Comparison of ENCODE assay signal across 24 mouse cellular contexts in the genomic region with DNA sequence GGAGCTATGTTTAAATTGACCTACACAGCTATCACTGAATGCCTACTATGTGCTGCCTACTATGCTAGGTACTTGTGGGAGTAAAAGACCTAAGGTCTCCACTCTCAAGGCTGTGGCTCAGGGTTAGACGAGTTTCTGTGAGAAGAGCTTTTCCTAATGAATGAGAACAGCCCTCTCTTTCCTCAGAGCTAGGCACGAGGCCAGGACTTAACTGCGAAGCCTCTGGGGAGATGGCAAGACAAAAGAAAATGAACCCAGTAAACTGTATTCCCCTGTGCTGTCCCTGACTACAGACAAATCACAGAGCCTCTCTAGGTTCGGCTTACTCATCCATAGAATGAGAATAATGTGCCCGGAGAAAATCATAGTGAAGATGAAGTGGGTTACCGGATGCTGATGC.
DNase-seq lines count a peak whose midpoint lies in the region; ATAC-seq lines count a peak whose summit lies in the region.
"Had no signal": no experiment of that assay in that cellular context is flagged by ENCODE, and none has a peak within 500 bp of the region (broad histone marks: within the 10 kb centered on the region; RNA-seq: fewer than 3 reads in every experiment).

No protein-coding gene starts in this region.

- H3K4me1 ChIP-seq in midbrain, embryonic 14.5 days (ENCODE audit: control insufficient read depth, insufficient read depth, low read length) = no peaks in the 10 kb centered on the region
- H3K4me1 ChIP-seq in midbrain, embryonic 16.5 days (ENCODE audit: control insufficient read depth, insufficient read depth, low read length) = peaks cover 8% of the 10 kb centered on the region; the same call in 1 of the 2 replicates
- H3K4me1 ChIP-seq: limb, embryonic 10.5 days; megakaryocyte, embryonic 14.5 days; stomach, embryonic 15.5 days had no signal

- no peaks in the 10 kb centered on the region for H3K27me3 ChIP-seq in midbrain, embryonic 14.5 days (ENCODE audit: control insufficient read depth, insufficient read depth, low read length)
- no peaks in the 10 kb centered on the region for H3K27me3 ChIP-seq in midbrain, embryonic 16.5 days (ENCODE audit: control insufficient read depth, insufficient read depth, low read depth, low read length)
- H3K27me3 ChIP-seq: embryonic facial prominence, embryonic 13.5 days; megakaryocyte, embryonic 14.5 days; neural tube, embryonic 12.5 days; stomach, embryonic 15.5 days had no signal

- H3K27ac ChIP-seq in midbrain, embryonic 14.5 days (replicated peaks; ENCODE audit: low read depth, low read length) = no peak overlapping the region
- H3K27ac ChIP-seq in midbrain, embryonic 16.5 days (ENCODE audit: low read length) = no peak overlapping the region
- H3K27ac ChIP-seq: embryonic facial prominence, embryonic 13.5 days; heart, adult 2 months; limb, embryonic 10.5 days; neural tube, embryonic 12.5 days; stomach, embryonic 15.5 days had no signal

- H3K36me3 ChIP-seq in midbrain, embryonic 14.5 days (ENCODE audit: control insufficient read depth, insufficient read depth, low read length) = no peaks in the 10 kb centered on the region
- no peaks in the 10 kb centered on the region for H3K36me3 ChIP-seq in midbrain, embryonic 16.5 days (ENCODE audit: control insufficient read depth, insufficient read depth, low read length)
- H3K36me3 ChIP-seq: embryonic facial prominence, embryonic 13.5 days; G1E; limb, embryonic 10.5 days; neural tube, embryonic 12.5 days; stomach, embryonic 15.5 days had no signal

- no peak overlapping the region for H3K9ac ChIP-seq in midbrain, embryonic 14.5 days (replicated peaks; ENCODE audit: low read length)
- no peak overlapping the region for H3K9ac ChIP-seq in midbrain, embryonic 16.5 days (ENCODE audit: low read depth, low read length)
- H3K9ac ChIP-seq: embryonic facial prominence, embryonic 13.5 days; liver, postnatal 0 days; neural tube, embryonic 12.5 days; stomach, embryonic 15.5 days had no signal

- ATAC-seq in midbrain, embryonic 14.5 days (ENCODE audit: low FRiP score, low TSS enrichment) = no peak
- no peak for ATAC-seq in midbrain, embryonic 16.5 days
- ATAC-seq: liver, postnatal 0 days had no signal

- H3K9me3 ChIP-seq in midbrain, embryonic 14.5 days (ENCODE audit: control insufficient read depth, low read length) = no peaks in the 10 kb centered on the region
- no peaks in the 10 kb centered on the region for H3K9me3 ChIP-seq in midbrain, embryonic 16.5 days (replicated peaks; ENCODE audit: control insufficient read depth, low read length, poor library complexity, severe bottlenecking)
- H3K9me3 ChIP-seq: embryonic facial prominence, embryonic 13.5 days; limb, embryonic 10.5 days; neural tube, embryonic 12.5 days; stomach, embryonic 15.5 days had no signal

- WGBS in midbrain, embryonic 14.5 days = 54% methylated on average over 6 of the region's 6 CpGs
- 50% methylated on average over 6 of the region's 6 CpGs for WGBS in midbrain, embryonic 16.5 days

- DNase-seq in cerebellum, postnatal 14 days = peak; percentile 24 to 37
- DNase-seq in cerebellum, adult 9-11 months = no peak
- peak; percentile 10 for DNase-seq in heart, postnatal 4 days
- DNase-seq in heart, adult 18-20 months = no peak
- DNase-seq in midbrain, embryonic 14.5 days = peak; percentile 66
- DNase-seq in adipocyte (ENCODE audit: low spot score) = peak; percentile 38
- DNase-seq in layer of hippocampus, adult 11-12 months (ENCODE audit: low spot score) = no peak
- DNase-seq: adrenal gland, postnatal 36 days; cerebellum, adult 2 months; gastrocnemius, postnatal 10 days; heart, adult 2 months; kidney, postnatal 25 days; liver, postnatal 0 days; lung, postnatal 14 days; right cerebral cortex, postnatal 25 days; thymus, adult 18-20 months; thymus, postnatal 4 days had no signal

- H3K4me3 ChIP-seq in midbrain, embryonic 14.5 days (replicated peaks; ENCODE audit: low read depth, low read length) = no peak overlapping the region
- no peak overlapping the region for H3K4me3 ChIP-seq in midbrain, embryonic 16.5 days (ENCODE audit: low read depth, low read length)
- H3K4me3 ChIP-seq: embryonic facial prominence, embryonic 13.5 days; heart, adult 2 months; limb, embryonic 10.5 days; megakaryocyte, embryonic 14.5 days; neural tube, embryonic 12.5 days; stomach, embryonic 15.5 days had no signal

- no peak overlapping the region for H3K4me2 ChIP-seq in midbrain, embryonic 14.5 days (ENCODE audit: low read length)
- no peak overlapping the region for H3K4me2 ChIP-seq in midbrain, embryonic 16.5 days (ENCODE audit: low read length)
- H3K4me2 ChIP-seq: embryonic facial prominence, embryonic 13.5 days; neural tube, embryonic 12.5 days; stomach, embryonic 15.5 days had no signal

Comparison
In these comparisons a context has a peak if more than half of its experiments do, and no peak if none do; other contexts are left out.
1. DNase-seq: peak in cerebellum, postnatal 14 days (2 of 2), heart, postnatal 4 days (single experiment), midbrain, embryonic 14.5 days (single experiment) and adipocyte (single experiment); none in cerebellum, adult 9-11 months (single experiment), heart, adult 18-20 months (0 of 2) and layer of hippocampus, adult 11-12 months (single experiment).